Mouse (Mus musculus) megakaryocyte, adult 5-6 weeks (primary cell): Measurements from ENCODE around the gene Cst11. TPM values are rescaled to one million over a fixed set of nuclear protein-coding genes. Genes with fewer than 3 reads are reported as not detected.
A peak's percentile ranks its signal among the peaks of the same experiment; 100 is the strongest.
"Not testable (repeated sequence)": the region's sequence is repeated elsewhere in the genome, so short reads cannot be mapped to it uniquely, and the experiment has no call there.

Experiments
- ATAC-seq: 2 replicates; pipeline ENCODE4 v1.8.0; 2016; ENCODE audit warnings: mild to moderate bottlenecking, inconsistent platforms; ENCODE audit not compliant: poor library complexity, severe bottlenecking
- total RNA-seq, 2 experiments: library from RNA; stranded (forward) in 1 of 2; stranded (reverse) in 1 of 2; fragments of 153-499, 151-499 nt in 1 of 2; fragments of 221-1000, 200-1000 nt in 1 of 2; gene quantifications; 2 replicates each; pipeline versions ENCODE4 v1.2.3 to v1.2.4; 2015 to 2017

Gene Cst11
- total RNA-seq (2015) (not detected in 2 replicates), total RNA-seq (2017) (not detected in 2 replicates)

GRCm38 (mm10) chr2:148771397-148771796, at the start of gene Cst11:
Gene Cst11, minus strand, starts transcription at chr2:148771497.
- ATAC-seq: not testable (repeated sequence)

- ATAC-seq: no peak
Observed at GRCm38 (mm10) chr2:148819909-148820308, 48.6 kb upstream of the Cst11 start, which contains the start of gene Cst13. Gene Cst13, plus strand, starts transcription at chr2:148820081.

- ATAC-seq: no peak
Observed at GRCm38 (mm10) chr2:148806696-148807095, 35.4 kb upstream of the Cst11 start.

GRCm38 (mm10) chr2:148801491-148801921, 30.2 kb upstream of the Cst11 start:
- no peak for ATAC-seq

- ATAC-seq: no peak
Observed at GRCm38 (mm10) chr2:148798485-148798884, 27.2 kb upstream of the Cst11 start, which contains the start of gene Cst8. Gene Cst8, plus strand, starts transcription at chr2:148798785.

- ATAC-seq: no peak
Observed at GRCm38 (mm10) chr2:148789142-148789541, 17.8 kb upstream of the Cst11 start, which contains the start of gene Cst12. Gene Cst12, plus strand, starts transcription at chr2:148789361.

- no peak for ATAC-seq
Observed at GRCm38 (mm10) chr2:148781709-148782108, 10.4 kb upstream of the Cst11 start, which contains the start of gene 8030411F24Rik. Gene 8030411F24Rik, plus strand, starts transcription at chr2:148782009.

GRCm38 (mm10) chr2:148763648-148764388, 7.5 kb downstream of the Cst11 start:
- peak; percentile 96 for ATAC-seq

- no peak for ATAC-seq
Observed at GRCm38 (mm10) chr2:148754310-148754846, 16.9 kb downstream of the Cst11 start.

GRCm38 (mm10) chr2:148751893-148752813, 19.1 kb downstream of the Cst11 start:
- peak; percentile 89 for ATAC-seq

GRCm38 (mm10) chr2:148750058-148750457, 21.2 kb downstream of the Cst11 start, which contains the start of gene Cstl1:
Gene Cstl1, plus strand, starts transcription at chr2:148750358.
- ATAC-seq: no peak

- ATAC-seq: no peak
Observed at GRCm38 (mm10) chr2:148743846-148744407, 27.4 kb downstream of the Cst11 start.

GRCm38 (mm10) chr2:148743001-148743400, 28.3 kb downstream of the Cst11 start:
- ATAC-seq: no peak

- peak; percentile 97 for ATAC-seq
Observed at GRCm38 (mm10) chr2:148732327-148733000, 38.8 kb downstream of the Cst11 start, which contains the start of gene Napb. Gene Napb, minus strand, starts transcription at chr2:148732467.

GRCm38 (mm10) chr2:148731614-148732326, 39.5 kb downstream of the Cst11 start:
- ATAC-seq: peak; percentile 31

- peak; percentile 73 for ATAC-seq
Observed at GRCm38 (mm10) chr2:148719271-148719995, 51.9 kb downstream of the Cst11 start.
